Mouse (Mus musculus) retina, embryonic 14.5 days (tissue): ENCODE data around the gene Gm21958.
"Not testable (repeated sequence)": the region's sequence is repeated elsewhere in the genome, so short reads cannot be mapped to it uniquely, and the experiment has no call there.

ENCODE experiments used
- DNase-seq: peaks from one replicate; pipeline ENCODE4 v3.0.0-alpha.2; 2015; ENCODE audit warnings: low spot score

Gene Gm21958

DNA sequence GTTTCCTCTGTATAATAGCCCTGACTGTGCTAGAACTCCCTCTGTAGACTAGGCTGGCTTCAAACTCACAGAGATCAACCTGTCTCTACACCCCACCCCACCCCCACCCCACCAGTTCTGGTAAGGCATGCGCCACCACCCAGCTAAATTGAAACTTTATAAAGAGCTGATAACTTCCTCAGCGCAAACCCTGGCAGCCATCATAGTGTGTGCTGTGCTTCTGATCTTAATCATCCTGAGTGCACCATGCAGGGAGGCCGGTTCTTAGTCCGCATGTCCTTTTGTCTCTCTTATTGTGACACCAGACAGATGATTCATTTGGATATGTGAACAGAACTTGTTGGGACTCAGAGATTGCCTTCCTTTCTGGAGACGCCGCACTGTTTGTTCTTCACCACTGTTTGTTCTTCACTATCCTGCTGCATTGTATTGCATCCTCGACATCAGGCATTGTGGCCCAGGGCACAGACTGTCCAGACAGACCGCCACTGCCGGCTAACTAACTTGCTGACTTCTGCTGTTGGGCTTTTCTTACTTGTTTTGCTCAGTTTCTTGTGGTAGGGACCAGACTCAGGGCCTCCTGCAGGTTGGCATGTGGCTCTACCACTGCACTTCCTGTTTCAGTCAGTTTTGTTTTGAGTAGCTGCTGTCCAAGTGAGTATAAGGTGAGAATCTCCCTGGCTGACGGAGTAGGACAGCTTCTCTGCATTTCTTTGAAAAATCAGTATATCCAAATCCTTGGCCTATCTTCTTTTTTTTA lies 9.8 kb upstream of the Gm21958 start:
- DNase-seq: no peak

DNA sequence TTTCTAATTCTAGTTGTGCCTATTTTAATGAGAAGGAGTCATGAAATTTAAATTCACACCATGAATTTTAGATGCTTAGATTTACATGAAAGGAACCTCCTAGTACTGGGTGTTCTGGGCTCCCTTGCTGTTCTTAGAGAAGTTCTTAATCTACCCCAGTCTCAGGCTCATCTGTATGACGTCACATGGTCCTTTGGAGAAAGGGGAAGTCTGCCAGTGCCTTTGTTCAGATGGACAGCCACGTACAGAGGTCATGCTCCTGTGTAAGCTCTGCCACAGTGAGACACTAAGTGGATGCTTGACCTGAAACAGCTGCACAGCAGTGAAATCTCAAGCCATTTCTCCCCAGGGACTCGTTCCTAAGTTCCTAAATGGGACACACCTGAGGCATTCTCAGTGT lies 4.8 kb upstream of the Gm21958 start:
- DNase-seq: no peak

DNA sequence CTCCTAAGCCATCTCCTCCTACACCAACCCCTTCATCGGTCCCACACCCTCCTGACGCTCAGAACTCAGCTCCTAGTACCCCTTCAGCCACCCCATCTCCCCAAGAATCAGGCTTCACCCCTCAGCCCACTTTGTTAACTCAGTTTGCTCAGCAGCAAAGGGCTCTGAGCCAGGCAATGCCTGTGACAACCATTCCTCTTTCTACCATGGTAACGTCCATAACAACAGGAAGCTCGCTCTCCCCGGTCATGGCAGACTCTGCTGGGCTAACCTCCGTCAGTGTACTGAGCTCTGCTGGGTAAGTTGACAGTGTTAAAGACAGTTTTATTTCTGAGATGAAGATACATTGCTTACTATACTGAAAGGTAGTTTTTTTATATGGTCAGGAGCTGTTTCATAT lies 3.2 kb upstream of the Gm21958 start:
- DNase-seq: no peak

- no peak for DNase-seq
Measured at GRCm38 (mm10) chr3:54715461-54715860, 1.3 kb upstream of the Gm21958 start.

DNA sequence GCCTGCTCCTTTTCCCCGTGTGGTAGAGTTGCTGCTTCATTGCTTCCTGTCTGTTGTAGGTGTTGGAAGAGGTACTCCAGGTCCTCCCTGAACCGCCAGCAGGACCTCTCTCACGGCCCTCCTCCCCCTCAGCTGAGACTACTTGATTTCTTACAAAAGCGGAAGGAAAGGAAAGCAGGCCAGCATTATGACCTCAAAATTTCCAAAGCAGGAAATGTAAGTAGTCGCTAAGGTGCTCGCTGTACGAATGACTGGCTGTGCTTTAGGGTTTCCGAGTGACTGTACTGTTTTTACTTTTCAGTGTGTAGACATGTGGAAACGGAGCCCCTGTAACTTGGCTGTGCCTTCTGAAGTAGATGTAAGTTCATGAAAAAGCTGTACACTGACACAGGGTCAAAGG lies 5.2 kb downstream of the Gm21958 start:
- no peak for DNase-seq

DNA sequence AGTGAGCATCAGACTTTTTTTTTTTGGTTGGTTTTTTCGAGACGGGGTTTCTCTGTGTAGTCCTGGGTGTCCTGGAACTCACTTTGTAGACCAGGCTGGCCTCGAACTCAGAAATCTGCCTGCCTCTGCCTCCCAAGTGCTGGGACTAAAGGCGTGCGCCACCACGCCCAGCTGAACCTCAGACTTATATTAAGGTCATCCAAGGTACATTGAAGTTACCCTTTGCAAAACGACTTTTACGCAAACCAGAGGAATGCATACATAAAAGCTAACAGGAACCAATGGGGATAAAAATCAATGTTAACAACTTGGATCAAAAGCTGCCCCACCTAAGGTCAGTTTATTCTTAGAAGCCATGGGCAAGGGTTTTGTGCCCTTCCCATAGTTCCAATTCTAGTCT lies 10.0 kb downstream of the Gm21958 start:
- DNase-seq: not testable (repeated sequence)

- DNase-seq: no peak
Measured at GRCm38 (mm10) chr3:54699759-54700301, 14.3 kb downstream of the Gm21958 start.

DNA sequence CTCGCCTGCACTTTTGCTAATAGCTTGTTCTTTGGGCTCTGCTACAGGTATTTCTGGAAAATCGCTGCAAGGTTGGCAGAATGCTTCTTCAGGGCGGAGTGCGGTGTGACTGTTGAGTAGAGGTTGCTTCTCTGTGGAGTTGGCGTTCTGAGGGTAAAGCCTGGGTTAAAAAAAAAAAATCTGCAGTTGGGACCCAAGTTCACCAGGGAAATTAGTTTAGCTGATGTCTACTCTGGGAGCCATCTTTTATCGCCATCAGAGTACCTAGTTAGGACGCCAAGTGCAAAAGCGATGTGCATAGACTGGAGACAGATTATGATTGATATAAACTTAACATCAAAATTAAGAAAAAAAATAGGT lies 21.1 kb downstream of the Gm21958 start:
- DNase-seq: no peak

GRCm38 (mm10) chr3:54692202-54693055 lies 21.7 kb downstream of the Gm21958 start, which contains the start of gene Supt20:
Gene Supt20, plus strand, starts transcription at chr3:54692807.
- DNase-seq: peak; percentile 96

GRCm38 (mm10) chr3:54689091-54689490 lies 25.1 kb downstream of the Gm21958 start:
- peak; percentile 52 for DNase-seq

GRCm38 (mm10) chr3:54687245-54687644 lies 26.9 kb downstream of the Gm21958 start:
- DNase-seq: no peak

DNA sequence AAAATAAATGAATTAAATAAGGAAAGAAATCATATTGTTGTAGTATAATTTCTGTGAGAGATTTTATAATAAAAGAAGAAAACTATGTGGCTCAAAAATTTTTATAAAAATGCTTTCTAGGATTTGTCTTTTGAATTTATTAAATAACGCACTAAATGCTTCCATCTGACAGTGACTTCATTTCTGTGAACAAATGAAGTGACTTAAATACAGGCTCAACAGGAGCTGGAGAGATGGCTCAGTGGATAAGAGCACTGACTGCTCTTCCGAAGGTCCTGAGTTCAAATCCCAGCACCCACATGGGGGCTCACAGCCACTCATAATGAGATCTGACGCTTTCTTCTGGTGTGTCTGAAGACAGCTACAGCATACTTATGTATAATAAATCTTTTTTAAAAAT lies 29.0 kb downstream of the Gm21958 start:
- no peak for DNase-seq

GRCm38 (mm10) chr3:54681310-54682204 lies 32.6 kb downstream of the Gm21958 start:
- no peak for DNase-seq

GRCm38 (mm10) chr3:54676818-54677217 lies 37.3 kb downstream of the Gm21958 start:
- no peak for DNase-seq

GRCm38 (mm10) chr3:54672557-54673529 lies 41.3 kb downstream of the Gm21958 start:
- DNase-seq: peak; percentile 62

- DNase-seq: no peak
Measured at GRCm38 (mm10) chr3:54672111-54672510, 42.0 kb downstream of the Gm21958 start.

- no peak for DNase-seq
Measured at GRCm38 (mm10) chr3:54669559-54669958, 44.6 kb downstream of the Gm21958 start.

DNA sequence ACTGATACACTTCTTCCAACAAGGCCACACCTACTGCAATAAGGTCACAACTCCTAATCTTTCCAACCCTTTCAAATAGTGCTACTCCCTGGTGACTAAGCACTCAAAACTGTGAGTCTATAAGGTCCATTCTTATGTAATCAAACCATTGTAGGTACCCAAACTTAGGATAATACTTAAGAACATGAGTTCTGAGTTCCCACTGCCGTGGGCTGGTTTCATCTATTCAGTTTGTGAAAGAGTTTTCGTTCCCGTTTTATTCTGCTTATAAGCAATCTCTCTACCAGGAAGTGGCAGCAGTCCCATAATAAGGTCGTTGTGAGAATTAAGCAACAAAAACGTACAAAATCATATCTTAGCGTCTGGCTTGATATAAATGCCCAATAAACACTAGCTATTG lies 45.4 kb downstream of the Gm21958 start:
- DNase-seq: no peak

- DNase-seq: no peak
Measured at GRCm38 (mm10) chr3:54668141-54668540, 46.0 kb downstream of the Gm21958 start.
